Comparison of ENCODE assay signal across 24 mouse cellular contexts in the genomic region with DNA sequence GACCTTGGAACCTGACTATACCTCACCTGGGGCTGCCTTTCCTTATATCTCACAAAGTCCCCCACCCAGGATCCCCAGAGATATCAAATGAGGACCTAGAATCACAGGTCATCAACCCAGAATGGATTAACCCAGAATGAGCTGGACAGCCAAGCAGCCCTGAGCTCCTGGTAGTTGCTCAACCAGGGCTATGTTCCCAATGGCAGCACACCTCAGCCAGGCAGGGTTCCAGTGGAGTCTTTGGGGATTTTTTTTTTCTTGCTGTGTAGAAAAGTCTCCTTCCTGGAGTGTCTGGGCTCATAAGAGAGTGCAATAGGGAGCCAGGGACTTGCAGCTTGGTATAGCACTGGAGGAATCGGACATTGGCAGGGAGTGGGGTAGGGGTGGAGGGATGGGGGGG. TPM values are rescaled to one million over a fixed set of nuclear protein-coding genes. Genes with fewer than 3 reads are reported as not detected.
DNase-seq lines count a peak whose midpoint lies in the region; ATAC-seq and TF ChIP-seq lines count a peak whose summit lies in the region.
"Had no signal": no experiment of that assay in that cellular context is flagged by ENCODE, and none has a peak within 500 bp of the region (broad histone marks: within the 10 kb centered on the region; RNA-seq: fewer than 3 reads in every experiment).

No protein-coding gene starts in this region.

- TF ChIP-seq POLR2A in kidney, adult 2 months (IDR thresholded peaks at IDR 0.05; ENCODE audit: low read depth, low read length) = no peak

- no peaks in the 10 kb centered on the region for H3K36me3 ChIP-seq in heart, embryonic 15.5 days
- H3K36me3 ChIP-seq in liver, embryonic 13.5 days = no peaks in the 10 kb centered on the region
- H3K36me3 ChIP-seq in kidney, adult 2 months (ENCODE audit: control insufficient read depth, insufficient read depth, low read length) = no peaks in the 10 kb centered on the region
- H3K36me3 ChIP-seq: forebrain, embryonic 12.5 days; hindbrain, embryonic 15.5 days had no signal

- peak; percentile 59 for DNase-seq in adrenal gland, postnatal 10 days
- DNase-seq in adrenal gland, postnatal 25 days = no peak
- DNase-seq in heart, adult 9 months (ENCODE audit: low spot score in 2 of 2) = no peak
- DNase-seq in 3T3-L1 (ENCODE audit: low read depth, low spot score) = peak; percentile 48
- DNase-seq in liver, embryonic 13.5 days = no peak
- no peak for DNase-seq in kidney, postnatal 36 days
- no peak for DNase-seq in kidney, adult 2 months
- DNase-seq: cerebellum, adult 2 months; gastrocnemius, postnatal 25 days; kidney, adult 11 months; layer of hippocampus, postnatal 36 days; retina, postnatal 1 day; right cerebral cortex, postnatal 4 days had no signal

- 100% methylated on average over 1 of the region's 1 CpGs for WGBS in heart, embryonic 15.5 days
- WGBS in liver, embryonic 13.5 days (ENCODE audit: insufficient replicate concordance) = 86% methylated on average over 1 of the region's 1 CpGs
- 90% methylated on average over 1 of the region's 1 CpGs for WGBS in kidney, adult 2 months

- no peaks in the 10 kb centered on the region for H3K27me3 ChIP-seq in heart, embryonic 15.5 days
- no peaks in the 10 kb centered on the region for H3K27me3 ChIP-seq in liver, embryonic 13.5 days
- H3K27me3 ChIP-seq in kidney, adult 2 months (replicated peaks; ENCODE audit: control insufficient read depth, insufficient read depth, low read length) = no peaks in the 10 kb centered on the region
- H3K27me3 ChIP-seq: hindbrain, embryonic 15.5 days had no signal

- TF ChIP-seq CTCF in kidney, adult 2 months (conservative IDR thresholded peaks at IDR 0.05; ENCODE audit: insufficient read depth, insufficient read length, low read depth, low read length) = no peak

- no peak overlapping the region for H3K4me2 ChIP-seq in heart, embryonic 15.5 days
- no peak overlapping the region for H3K4me2 ChIP-seq in liver, embryonic 13.5 days
- H3K4me2 ChIP-seq: forebrain, embryonic 12.5 days; hindbrain, embryonic 15.5 days had no signal

- no peak overlapping the region for H3K9ac ChIP-seq in heart, embryonic 15.5 days
- peak overlapping the region; percentile 50 for H3K9ac ChIP-seq in liver, embryonic 13.5 days
- H3K9ac ChIP-seq: forebrain, embryonic 12.5 days; hindbrain, embryonic 15.5 days had no signal

- peaks cover 44% of the 10 kb centered on the region for H3K4me1 ChIP-seq in heart, embryonic 15.5 days (replicated peaks)
- H3K4me1 ChIP-seq in liver, embryonic 13.5 days (replicated peaks) = peaks cover 85% of the 10 kb centered on the region
- no peaks in the 10 kb centered on the region for H3K4me1 ChIP-seq in kidney, adult 2 months (ENCODE audit: control insufficient read depth, insufficient read depth, low read length)

- no peak overlapping the region for H3K4me3 ChIP-seq in heart, embryonic 15.5 days
- no peak overlapping the region for H3K4me3 ChIP-seq in liver, embryonic 13.5 days (replicated peaks)
- H3K4me3 ChIP-seq in kidney, adult 2 months (ENCODE audit: insufficient read depth, low read depth, low read length) = no peak overlapping the region
- H3K4me3 ChIP-seq: forebrain, embryonic 12.5 days; hindbrain, embryonic 15.5 days; layer of hippocampus, adult 2 months had no signal

- ATAC-seq in heart, embryonic 15.5 days (replicated peaks; ENCODE audit: insufficient number of reproducible peaks, insufficient read depth, low FRiP score, low read depth) = no peak
- no peak for ATAC-seq in liver, embryonic 13.5 days (ENCODE audit: low read depth)
- ATAC-seq: activated CD4-positive, CD25-positive, alpha-beta regulatory T cell, adult 4 months; CD4-positive, CD25-positive, alpha-beta regulatory T cell, adult 4 months had no signal

- H3K27ac ChIP-seq in heart, embryonic 15.5 days = peak overlapping the region; percentile 94
- H3K27ac ChIP-seq in liver, embryonic 13.5 days = peak overlapping the region; percentile 85
- no peak overlapping the region for H3K27ac ChIP-seq in kidney, adult 2 months (ENCODE audit: insufficient read depth, low read depth, low read length)
- H3K27ac ChIP-seq: forebrain, embryonic 12.5 days; hindbrain, embryonic 15.5 days; layer of hippocampus, adult 2 months; stomach, postnatal 0 days had no signal

- no peaks in the 10 kb centered on the region for H3K9me3 ChIP-seq in heart, embryonic 15.5 days (replicated peaks)
- no peaks in the 10 kb centered on the region for H3K9me3 ChIP-seq in liver, embryonic 13.5 days (replicated peaks)
- H3K9me3 ChIP-seq: forebrain, embryonic 12.5 days; hindbrain, embryonic 15.5 days had no signal

RNA-seq across cellular contexts. Expression of a gene that starts 46.7 kb away (rescaled TPM):
- 10 to 100 TPM; 15.0 to 16.9 TPM for total RNA-seq in adrenal gland, postnatal 10 days (2021)
- total RNA-seq in adrenal gland, postnatal 25 days (2021) = 12.9 and 13.6 TPM in 2 replicates
- 16.4 and 19.8 TPM in 2 replicates for polyA plus RNA-seq in heart, embryonic 15.5 days (2015; fragmentation: Nextera tagmentation; extraction: Ambion mirVana)
- polyA plus RNA-seq in liver, embryonic 13.5 days (2015; fragmentation: Nextera tagmentation; extraction: Ambion mirVana) = 2.5 and 2.8 TPM in 2 replicates
- 15.9 and 22.8 TPM in 2 replicates for polyA plus RNA-seq in kidney, adult 2 months (2012; rRNA removed)
- polyA plus RNA-seq: activated CD4-positive, CD25-positive, alpha-beta regulatory T cell, adult 4 months had no signal

RNA-seq across cellular contexts. Expression of a gene that starts 48.4 kb away (rescaled TPM):
- 1 to 10 TPM; 2.0 to 2.8 TPM for total RNA-seq in adrenal gland, postnatal 10 days (2021)
- 0.95 and 1.5 TPM in 2 replicates for total RNA-seq in adrenal gland, postnatal 25 days (2021)
- polyA plus RNA-seq in heart, embryonic 15.5 days (2015; fragmentation: Nextera tagmentation; extraction: Ambion mirVana) = 0.13 TPM in 1 of 2 replicates, not detected in the other
- not detected in 2 replicates for polyA plus RNA-seq in liver, embryonic 13.5 days (2015; fragmentation: Nextera tagmentation; extraction: Ambion mirVana)
- polyA plus RNA-seq in kidney, adult 2 months (2012; rRNA removed) = 5.1 and 6.9 TPM in 2 replicates
- total RNA-seq: layer of hippocampus, adult 2 months; layer of hippocampus, postnatal 36 days; left cerebral cortex, postnatal 14 days; megakaryocyte-erythroid progenitor cell, adult 5-6 weeks; midbrain, postnatal 0 days had no signal
- polyA plus RNA-seq: activated CD4-positive, CD25-positive, alpha-beta regulatory T cell, adult 4 months; CD4-positive, CD25-positive, alpha-beta regulatory T cell, adult 4 months; heart, postnatal 0 days; hindbrain, embryonic 15.5 days; midbrain, postnatal 0 days had no signal

Comparison
In these comparisons a context has a peak if more than half of its experiments do, and no peak if none do; other contexts are left out.
1. DNase-seq: peak in adrenal gland, postnatal 10 days (single experiment) and 3T3-L1 (single experiment); none in adrenal gland, postnatal 25 days (single experiment), heart, adult 9 months (0 of 2), liver, embryonic 13.5 days (single experiment), kidney, postnatal 36 days (0 of 2) and kidney, adult 2 months (single experiment).